Mouse (Mus musculus): ENCODE measurements at regions not wholly inside any gene's neighbourhood (a gene's known extent, or its start where the extent isn't known, plus 50 kb on each side); places are given as distances from the start of the nearest gene placed in this dataset.

DNA sequence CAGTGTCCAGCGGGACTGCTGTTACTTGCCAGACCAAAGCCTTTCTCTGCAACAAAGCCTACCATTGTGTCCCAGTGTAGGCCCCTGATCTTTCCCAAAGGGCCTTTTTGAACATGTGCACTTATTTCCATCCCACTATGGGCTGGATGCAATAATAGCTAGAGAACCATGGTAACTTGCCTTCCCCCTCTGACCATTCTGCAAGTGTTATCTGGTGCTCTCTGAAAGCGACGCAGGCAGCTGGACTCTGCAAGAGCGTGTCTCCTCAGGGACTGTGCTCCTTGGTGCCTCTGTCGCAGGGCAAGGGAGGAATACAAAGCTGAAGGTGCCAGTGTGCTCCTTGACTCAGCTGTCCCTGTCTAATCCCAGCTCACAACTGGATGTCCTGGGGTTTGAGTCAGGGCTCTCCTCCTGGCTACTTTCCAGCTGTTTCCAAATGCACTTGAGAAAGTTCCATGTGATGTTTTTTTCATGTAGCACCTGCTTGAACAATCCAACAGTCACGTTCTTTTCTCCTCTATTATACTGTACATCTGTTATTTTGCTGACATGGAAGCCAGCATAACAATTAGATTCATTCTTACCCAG lies 112.3 kb upstream of the Marcks start:
- no peak overlapping the region for H3K27ac ChIP-seq (ENCODE audit: control insufficient read depth, low read depth, low read length)

DNA sequence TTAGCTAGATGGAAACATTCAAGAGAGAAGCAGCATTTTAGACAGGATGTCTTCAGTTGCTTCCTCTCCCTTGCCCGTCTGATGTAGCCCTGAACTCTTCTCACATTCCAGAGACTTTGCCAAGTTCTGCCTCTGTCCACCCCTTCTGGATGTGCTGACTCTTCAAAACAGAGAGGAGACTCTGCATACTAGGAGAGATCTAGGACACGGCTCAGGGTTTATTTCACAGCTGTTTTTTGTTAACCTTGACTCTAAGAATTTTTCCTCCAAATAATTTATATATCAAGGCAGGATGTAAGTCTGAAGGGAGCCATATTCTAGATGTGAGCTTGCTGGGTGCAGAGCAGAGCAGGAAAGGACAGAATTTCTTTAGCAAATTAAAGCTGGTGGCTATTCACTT lies 111.4 kb upstream of the Marcks start:
- TF ChIP-seq TBP (IDR thresholded peaks at IDR 0.05; ENCODE audit: low read depth, low read length) (no peak), MXI1 (IDR thresholded peaks at IDR 0.05; ENCODE audit: low read depth, low read length) (no peak), MAZ (IDR thresholded peaks at IDR 0.05; ENCODE audit: low read depth, low read length) (no peak), KAT2A (conservative IDR thresholded peaks at IDR 0.05; ENCODE audit: low read depth, low read length) (no peak), GATA1 (IDR thresholded peaks at IDR 0.05; ENCODE audit: low read depth, low read length) (no peak), RCOR1 (IDR thresholded peaks at IDR 0.05; ENCODE audit: low read depth, low read length) (no peak), ZNF384 (IDR thresholded peaks at IDR 0.05; ENCODE audit: low read depth, low read length) (no peak), TCF12 (IDR thresholded peaks at IDR 0.05; ENCODE audit: low read depth, low read length) (no peak)
- no peak overlapping the region for H3K9ac ChIP-seq (ENCODE audit: control insufficient read depth, low read depth, low read length, poor library complexity, severe bottlenecking)
- H3K79me2 ChIP-seq (ENCODE audit: control insufficient read depth, insufficient read depth, low read length, poor library complexity), result no peaks in the 10 kb centered on the region
- H3K27me3 ChIP-seq (ENCODE audit: control insufficient read depth in 1 of 2, insufficient read depth in 2 of 2, low read length in 2 of 2), result peaks cover 0 to 2% of the 10 kb centered on the region in 2 experiments; a peak in 1 of 4 replicates
- DNase-seq (ENCODE audit: low read depth, low spot score), result no peak
- no peak overlapping the region for H3K27ac ChIP-seq (ENCODE audit: control insufficient read depth, low read depth, low read length)
- no peaks in the 10 kb centered on the region for H3K36me3 ChIP-seq (ENCODE audit: control insufficient read depth in 1 of 2, insufficient read depth in 2 of 2, low read length in 2 of 2)
- no peak overlapping the region for H3K4me3 ChIP-seq (ENCODE audit: control insufficient read depth in 1 of 2, insufficient read depth in 1 of 2, low read depth in 2 of 2, low read length in 2 of 2)
- no peaks in the 10 kb centered on the region for H3K9me3 ChIP-seq (replicated peaks; ENCODE audit: insufficient read depth, low read length)
- no peaks in the 10 kb centered on the region for H3K4me1 ChIP-seq (ENCODE audit: control insufficient read depth in 1 of 2, insufficient read depth in 2 of 2, low read length in 2 of 2)

More for the DNA sequence above, 112.3 kb upstream of the Marcks start:
- Histone ChIP-seq H3K79me2 (ENCODE audit: control insufficient read depth, insufficient read depth, low read length, poor library complexity) (no peaks in the 10 kb centered on the region), H3K9ac (ENCODE audit: control insufficient read depth, low read depth, low read length, poor library complexity, severe bottlenecking) (no peak overlapping the region), H3K27me3 (ENCODE audit: control insufficient read depth in 1 of 2, insufficient read depth in 2 of 2, low read length in 2 of 2) (peaks cover 0 to 2% of the 10 kb centered on the region in 2 experiments; a peak in 1 of 4 replicates), H3K9me3 (replicated peaks; ENCODE audit: insufficient read depth, low read length) (no peaks in the 10 kb centered on the region), H3K4me3 (ENCODE audit: control insufficient read depth in 1 of 2, insufficient read depth in 1 of 2, low read depth in 2 of 2, low read length in 2 of 2) (no peak overlapping the region), H3K4me1 (ENCODE audit: control insufficient read depth in 1 of 2, insufficient read depth in 2 of 2, low read length in 2 of 2) (no peaks in the 10 kb centered on the region), H3K36me3 (ENCODE audit: control insufficient read depth in 1 of 2, insufficient read depth in 2 of 2, low read length in 2 of 2) (no peaks in the 10 kb centered on the region)
- no peak for DNase-seq (ENCODE audit: low read depth, low spot score)
- no peak for TF ChIP-seq MYB (IDR thresholded peaks at IDR 0.05; ENCODE audit: low read depth, low read length)
- no peak for TF ChIP-seq TCF12 (IDR thresholded peaks at IDR 0.05; ENCODE audit: low read depth, low read length)
- no peak for TF ChIP-seq MAFK (IDR thresholded peaks at IDR 0.05; ENCODE audit: borderline replicate concordance, low read depth, low read length)
- TF ChIP-seq E2F4 (IDR thresholded peaks at IDR 0.05; ENCODE audit: borderline replicate concordance, low read depth, low read length), result no peak
- TF ChIP-seq CHD1 (IDR thresholded peaks at IDR 0.05; ENCODE audit: low read depth, low read length), result no peak
- no peak for TF ChIP-seq NRF1 (IDR thresholded peaks at IDR 0.05; ENCODE audit: insufficient read depth, low read depth, low read length, poor library complexity, severe bottlenecking)
- no peak for TF ChIP-seq MXI1 (IDR thresholded peaks at IDR 0.05; ENCODE audit: low read depth, low read length)
- TF ChIP-seq HCFC1 (IDR thresholded peaks at IDR 0.05; ENCODE audit: low read depth, low read length), result no peak
- no peak for TF ChIP-seq GATA1 (IDR thresholded peaks at IDR 0.05; ENCODE audit: low read depth, low read length)
- no peak for TF ChIP-seq NELFE (IDR thresholded peaks at IDR 0.05; ENCODE audit: low read depth, low read length)
- no peak for TF ChIP-seq UBTF (IDR thresholded peaks at IDR 0.05; ENCODE audit: borderline replicate concordance, insufficient read depth, low read depth, low read length)
- no peak for TF ChIP-seq ZMIZ1 (IDR thresholded peaks at IDR 0.05; ENCODE audit: low read depth, low read length)
- TF ChIP-seq ELF1 (IDR thresholded peaks at IDR 0.05; ENCODE audit: low read depth, low read length), result no peak
